Mouse (Mus musculus): ENCODE data around the gene Atp6ap1l. TPM values are rescaled to one million over a fixed set of nuclear protein-coding genes. Genes with fewer than 3 reads are reported as not detected.
A peak's percentile ranks its signal among the peaks of the same experiment; 100 is the strongest.

Gene Atp6ap1l
- polyA plus RNA-seq, 1 experiment from 2014 or later: 0.32 TPM

GRCm38 (mm10) chr13:90922751-90923612 is 17.8 kb upstream of the Atp6ap1l start, which contains the start of gene Rps23:
Gene Rps23 (plus strand): TSS chr13:90922958.
- Histone ChIP-seq H3K4me1 (no peaks in the 10 kb centered on the region; the same call in 1 of the 2 replicates), H3K36me3 (peaks cover 31% of the 10 kb centered on the region), H3K4me2 (replicated peaks) (peak within 1 kb of the TSS; percentile 74), H3K4me3 (peak within 1 kb of the TSS; percentile 84), H3K9ac (peak within 1 kb of the TSS; percentile 96), H3K9me3 (no peaks in the 10 kb centered on the region), H3K27ac (peak within 1 kb of the TSS; percentile 67; the same call in 1 of the 2 replicates), H3K27me3 (no peaks in the 10 kb centered on the region)
- ATAC-seq (ENCODE audit: low FRiP score, low read depth): peak; percentile 98
- WGBS: 0% methylated on average over 57 of the region's 57 CpGs

GRCm38 (mm10) chr13:90914721-90915120 is 9.6 kb upstream of the Atp6ap1l start:
- no peak overlapping the region for H3K4me2 ChIP-seq (replicated peaks)
- no peak overlapping the region for H3K27ac ChIP-seq
- H3K4me1 ChIP-seq: no peaks in the 10 kb centered on the region
- no peaks in the 10 kb centered on the region for H3K27me3 ChIP-seq
- 97% methylated on average over 4 of the region's 4 CpGs for WGBS
- H3K4me3 ChIP-seq: no peak overlapping the region
- H3K9ac ChIP-seq: no peak overlapping the region
- no peaks in the 10 kb centered on the region for H3K9me3 ChIP-seq
- H3K36me3 ChIP-seq: no peaks in the 10 kb centered on the region
- no peak for ATAC-seq (ENCODE audit: low FRiP score, low read depth)

- H3K4me1 ChIP-seq: no peaks in the 10 kb centered on the region
- no peaks in the 10 kb centered on the region for H3K9me3 ChIP-seq
- no peak for ATAC-seq (ENCODE audit: low FRiP score, low read depth)
- H3K36me3 ChIP-seq: no peaks in the 10 kb centered on the region
- no peak overlapping the region for H3K4me2 ChIP-seq (replicated peaks)
- no peak overlapping the region for H3K4me3 ChIP-seq
- WGBS: 64% methylated on average over 7 of the region's 7 CpGs
- H3K27ac ChIP-seq: no peak overlapping the region
- H3K9ac ChIP-seq: no peak overlapping the region
- H3K27me3 ChIP-seq: no peaks in the 10 kb centered on the region
These were observed 8.6 kb upstream of the Atp6ap1l start for GRCm38 (mm10) chr13:90913675-90914192.

GRCm38 (mm10) chr13:90912760-90913674 is 7.9 kb upstream of the Atp6ap1l start:
- no peak overlapping the region for H3K9ac ChIP-seq
- no peaks in the 10 kb centered on the region for H3K36me3 ChIP-seq
- H3K4me2 ChIP-seq (replicated peaks): no peak overlapping the region
- H3K27ac ChIP-seq: no peak overlapping the region
- H3K9me3 ChIP-seq: no peaks in the 10 kb centered on the region
- 77% methylated on average over 17 of the region's 17 CpGs for WGBS
- H3K4me1 ChIP-seq: no peaks in the 10 kb centered on the region
- H3K4me3 ChIP-seq: no peak overlapping the region
- H3K27me3 ChIP-seq: no peaks in the 10 kb centered on the region
- ATAC-seq (ENCODE audit: low FRiP score, low read depth): no peak

GRCm38 (mm10) chr13:90907376-90907775 is 2.2 kb upstream of the Atp6ap1l start:
- no peak overlapping the region for H3K4me2 ChIP-seq (replicated peaks)
- no peak overlapping the region for H3K9ac ChIP-seq
- no peak for ATAC-seq (ENCODE audit: low FRiP score, low read depth)
- H3K27me3 ChIP-seq: no peaks in the 10 kb centered on the region
- H3K4me3 ChIP-seq: no peak overlapping the region
- H3K36me3 ChIP-seq: no peaks in the 10 kb centered on the region
- 93% methylated on average over 12 of the region's 12 CpGs for WGBS
- H3K4me1 ChIP-seq: no peaks in the 10 kb centered on the region
- H3K27ac ChIP-seq: no peak overlapping the region
- no peaks in the 10 kb centered on the region for H3K9me3 ChIP-seq

GRCm38 (mm10) chr13:90896821-90897220 is 8.3 kb downstream of the Atp6ap1l start:
- no peaks in the 10 kb centered on the region for H3K9me3 ChIP-seq
- H3K4me1 ChIP-seq: no peaks in the 10 kb centered on the region
- ATAC-seq (ENCODE audit: low FRiP score, low read depth): no peak
- no peak overlapping the region for H3K4me3 ChIP-seq
- no peak overlapping the region for H3K27ac ChIP-seq
- no peak overlapping the region for H3K4me2 ChIP-seq (replicated peaks)
- H3K36me3 ChIP-seq: no peaks in the 10 kb centered on the region
- WGBS: 93% methylated on average over 12 of the region's 12 CpGs
- H3K9ac ChIP-seq: no peak overlapping the region
- no peaks in the 10 kb centered on the region for H3K27me3 ChIP-seq

GRCm38 (mm10) chr13:90896098-90896497 is 9.1 kb downstream of the Atp6ap1l start:
- Histone ChIP-seq H3K4me2 (replicated peaks) (no peak overlapping the region), H3K27me3 (no peaks in the 10 kb centered on the region), H3K9ac (no peak overlapping the region), H3K9me3 (no peaks in the 10 kb centered on the region), H3K36me3 (no peaks in the 10 kb centered on the region), H3K27ac (no peak overlapping the region), H3K4me1 (no peaks in the 10 kb centered on the region), H3K4me3 (no peak overlapping the region)
- WGBS: 27% methylated on average over 2 of the region's 2 CpGs
- no peak for ATAC-seq (ENCODE audit: low FRiP score, low read depth)

- Histone ChIP-seq H3K27me3 (no peaks in the 10 kb centered on the region), H3K4me1 (no peaks in the 10 kb centered on the region), H3K9me3 (no peaks in the 10 kb centered on the region), H3K4me3 (no peak overlapping the region), H3K9ac (no peak overlapping the region), H3K4me2 (replicated peaks) (no peak overlapping the region), H3K27ac (no peak overlapping the region), H3K36me3 (no peaks in the 10 kb centered on the region)
- ATAC-seq (ENCODE audit: low FRiP score, low read depth): no peak
- WGBS: 85% methylated on average over 4 of the region's 4 CpGs
These were observed 10.3 kb downstream of the Atp6ap1l start for GRCm38 (mm10) chr13:90894819-90895218.

GRCm38 (mm10) chr13:90890111-90890510 is 15.0 kb downstream of the Atp6ap1l start:
- no peak overlapping the region for H3K27ac ChIP-seq
- no peaks in the 10 kb centered on the region for H3K36me3 ChIP-seq
- H3K4me2 ChIP-seq (replicated peaks): no peak overlapping the region
- H3K27me3 ChIP-seq: 0 out of 2 replicates have a peak, but pooled peaks cover 2% of the 10 kb centered on the region
- peaks cover 7% of the 10 kb centered on the region; the same call in 1 of the 2 replicates for H3K4me1 ChIP-seq
- H3K4me3 ChIP-seq: no peak overlapping the region
- no peak for ATAC-seq (ENCODE audit: low FRiP score, low read depth)
- no peaks in the 10 kb centered on the region for H3K9me3 ChIP-seq
- H3K9ac ChIP-seq: no peak overlapping the region
- WGBS: 93% methylated on average over 5 of the region's 5 CpGs

GRCm38 (mm10) chr13:90886568-90886983 is 18.6 kb downstream of the Atp6ap1l start:
- Histone ChIP-seq H3K36me3 (no peaks in the 10 kb centered on the region), H3K4me3 (peak overlapping the region; percentile 47), H3K27me3 (0 out of 2 replicates have a peak, but pooled peaks cover 2% of the 10 kb centered on the region), H3K4me2 (replicated peaks) (peak overlapping the region; percentile 67), H3K27ac (no peak overlapping the region), H3K9ac (peak overlapping the region; percentile 53; the same call in 1 of the 2 replicates), H3K4me1 (peaks cover 7% of the 10 kb centered on the region; the same call in 1 of the 2 replicates), H3K9me3 (no peaks in the 10 kb centered on the region)
- peak; percentile 77 for ATAC-seq (ENCODE audit: low FRiP score, low read depth)
- under 1% methylated on average over 18 of the region's 18 CpGs for WGBS

GRCm38 (mm10) chr13:90885856-90886532 is 19.2 kb downstream of the Atp6ap1l start:
- WGBS: 42% methylated on average over 13 of the region's 13 CpGs
- Histone ChIP-seq H3K36me3 (no peaks in the 10 kb centered on the region), H3K9me3 (no peaks in the 10 kb centered on the region), H3K4me3 (peak overlapping the region; percentile 47), H3K9ac (peak overlapping the region; percentile 53; the same call in 1 of the 2 replicates), H3K27ac (no peak overlapping the region), H3K4me2 (replicated peaks) (peak overlapping the region; percentile 67), H3K4me1 (peaks cover 7% of the 10 kb centered on the region; the same call in 1 of the 2 replicates), H3K27me3 (0 out of 2 replicates have a peak, but pooled peaks cover 2% of the 10 kb centered on the region)
- peak; percentile 42; the same call in 1 of the 2 replicates for ATAC-seq (ENCODE audit: low FRiP score, low read depth)
